Mouse (Mus musculus) midbrain, embryonic 11.5 days (tissue): ENCODE measurements at regions not wholly inside any gene's neighbourhood (a gene's known extent, or its start where the extent isn't known, plus 50 kb on each side); places are given as distances from the start of the nearest gene placed in this dataset.

ENCODE experiments used
- ATAC-seq: fragments of 200-750 bp; cut with Nextera tagmentation; 2 replicates; pipeline ENCODE4 v1.8.0; 2017; ENCODE audit warnings: moderate TSS enrichment, moderate library complexity; ENCODE audit not compliant: low FRiP score
- DNase-seq: peaks from one replicate; pipeline ENCODE4 v3.0.0; 2015; ENCODE audit warnings: low spot score; ENCODE audit errors: missing footprints
- H3K27ac ChIP-seq: fragments of 300-500 bp; sonication (generic); 2 replicates; pipeline ENCODE4 v1.5.1; 2014; ENCODE audit warnings: low read depth, low read length
- H3K27me3 ChIP-seq: fragments of 300-500 bp; sonication (generic); 2 replicates; pipeline ENCODE4 v1.6.1; 2014; ENCODE audit warnings: mild to moderate bottlenecking, low read length, moderate library complexity, mixed read lengths; ENCODE audit not compliant: control insufficient read depth, insufficient read depth
- H3K36me3 ChIP-seq: fragments of 300-500 bp; sonication (generic); 2 replicates; pipeline ENCODE4 v1.6.1; 2014; ENCODE audit warnings: mild to moderate bottlenecking, low read length, moderate library complexity, mixed read lengths; ENCODE audit not compliant: control insufficient read depth, insufficient read depth
- H3K4me1 ChIP-seq: fragments of 300-500 bp; sonication (generic); 2 replicates; pipeline ENCODE4 v1.6.1; 2014; ENCODE audit warnings: low read length; ENCODE audit not compliant: control insufficient read depth, insufficient read depth
- H3K4me2 ChIP-seq: fragments of 300-500 bp; sonication (generic); 2 replicates; pipeline ENCODE4 v1.6.1; 2014; ENCODE audit warnings: mild to moderate bottlenecking, moderate library complexity
- H3K4me3 ChIP-seq: fragments of 300-500 bp; sonication (generic); 2 replicates; pipeline ENCODE4 v1.5.1; 2014; ENCODE audit warnings: low read depth, low read length
- H3K9ac ChIP-seq: fragments of 300-500 bp; sonication (generic); 2 replicates; pipeline ENCODE4 v1.6.1; 2014; ENCODE audit warnings: low read length
- H3K9me3 ChIP-seq: fragments of 300-500 bp; sonication (generic); 2 replicates; pipeline ENCODE4 v1.6.1; 2016; ENCODE audit warnings: low read length; ENCODE audit not compliant: control insufficient read depth
- WGBS: fragments of 180-500 bp; shearing (Covaris S2); extraction: QIAGEN DNeasy Blood & Tissue Kit; methylation state at CpG from one replicate; pipeline ENCODE4 v1.1.7; 2014; 5-methylcytosine and 5-hydroxymethylcytosine counted together

GRCm38 (mm10) chr12:31153720-31154119 is 80.1 kb downstream of the Fam110c start:
- WGBS: 81% methylated on average over 2 of the region's 2 CpGs
- Histone ChIP-seq H3K4me2 (no peak overlapping the region), H3K27me3 (no peaks in the 10 kb centered on the region), H3K4me1 (no peaks in the 10 kb centered on the region), H3K27ac (no peak overlapping the region), H3K36me3 (no peaks in the 10 kb centered on the region), H3K9ac (no peak overlapping the region), H3K4me3 (no peak overlapping the region), H3K9me3 (no peaks in the 10 kb centered on the region)
- ATAC-seq (no peak), DNase-seq (peak; percentile 45)

GRCm38 (mm10) chr12:31154608-31155011 is 80.9 kb downstream of the Fam110c start:
- Histone ChIP-seq H3K4me3 (no peak overlapping the region), H3K27me3 (no peaks in the 10 kb centered on the region), H3K9ac (no peak overlapping the region), H3K27ac (no peak overlapping the region), H3K4me2 (no peak overlapping the region), H3K36me3 (no peaks in the 10 kb centered on the region), H3K4me1 (no peaks in the 10 kb centered on the region), H3K9me3 (no peaks in the 10 kb centered on the region)
- peak; percentile 67 for DNase-seq
- ATAC-seq: no peak
- WGBS: 78% methylated on average over 5 of the region's 5 CpGs

GRCm38 (mm10) chr12:31156154-31156720 is 82.6 kb downstream of the Fam110c start:
- Histone ChIP-seq H3K9ac (no peak overlapping the region), H3K36me3 (no peaks in the 10 kb centered on the region), H3K4me2 (no peak overlapping the region), H3K4me1 (no peaks in the 10 kb centered on the region), H3K4me3 (no peak overlapping the region), H3K27ac (no peak overlapping the region), H3K9me3 (no peaks in the 10 kb centered on the region), H3K27me3 (no peaks in the 10 kb centered on the region)
- ATAC-seq (no peak), DNase-seq (peak; percentile 79)
- 79% methylated on average over 13 of the region's 13 CpGs for WGBS

GRCm38 (mm10) chr12:31157453-31157852 is 83.1 kb upstream of the Gm6993 start:
- Histone ChIP-seq H3K27me3 (no peaks in the 10 kb centered on the region), H3K4me1 (no peaks in the 10 kb centered on the region), H3K4me3 (no peak overlapping the region), H3K9me3 (no peaks in the 10 kb centered on the region), H3K9ac (no peak overlapping the region), H3K36me3 (no peaks in the 10 kb centered on the region), H3K4me2 (no peak overlapping the region), H3K27ac (no peak overlapping the region)
- 94% methylated on average over 3 of the region's 3 CpGs for WGBS
- DNase-seq (peak; percentile 39), ATAC-seq (no peak)

GRCm38 (mm10) chr12:31157890-31158289 is 82.7 kb upstream of the Gm6993 start:
- H3K9me3 ChIP-seq: no peaks in the 10 kb centered on the region
- no peak for ATAC-seq
- no peaks in the 10 kb centered on the region for H3K27me3 ChIP-seq
- no peaks in the 10 kb centered on the region for H3K4me1 ChIP-seq
- no peaks in the 10 kb centered on the region for H3K36me3 ChIP-seq
- no peak overlapping the region for H3K27ac ChIP-seq
- H3K9ac ChIP-seq: no peak overlapping the region
- WGBS: 85% methylated on average over 1 of the region's 1 CpGs
- DNase-seq: no peak
- no peak overlapping the region for H3K4me2 ChIP-seq
- H3K4me3 ChIP-seq: no peak overlapping the region

- Histone ChIP-seq H3K9ac (no peak overlapping the region), H3K27me3 (no peaks in the 10 kb centered on the region), H3K36me3 (no peaks in the 10 kb centered on the region), H3K27ac (no peak overlapping the region), H3K4me1 (no peaks in the 10 kb centered on the region), H3K4me2 (no peak overlapping the region), H3K4me3 (no peak overlapping the region), H3K9me3 (no peaks in the 10 kb centered on the region)
- ATAC-seq: no peak
- 89% methylated on average over 4 of the region's 4 CpGs for WGBS
- peak; percentile 12 for DNase-seq
Measured at GRCm38 (mm10) chr12:31158885-31159284, 81.7 kb upstream of the Gm6993 start.

GRCm38 (mm10) chr12:31159378-31159777 is 81.2 kb upstream of the Gm6993 start:
- Histone ChIP-seq H3K9me3 (no peaks in the 10 kb centered on the region), H3K9ac (no peak overlapping the region), H3K4me1 (no peaks in the 10 kb centered on the region), H3K4me2 (no peak overlapping the region), H3K27ac (no peak overlapping the region), H3K27me3 (no peaks in the 10 kb centered on the region), H3K4me3 (no peak overlapping the region), H3K36me3 (no peaks in the 10 kb centered on the region)
- WGBS: 83% methylated on average over 7 of the region's 7 CpGs
- no peak for ATAC-seq
- peak; percentile 35 for DNase-seq

GRCm38 (mm10) chr12:31168221-31168890 is 72.2 kb upstream of the Gm6993 start:
- Histone ChIP-seq H3K36me3 (no peaks in the 10 kb centered on the region), H3K27me3 (no peaks in the 10 kb centered on the region), H3K9me3 (0 out of 2 replicates have a peak, but pooled peaks cover 2% of the 10 kb centered on the region), H3K27ac (no peak overlapping the region), H3K9ac (no peak overlapping the region), H3K4me3 (no peak overlapping the region), H3K4me2 (no peak overlapping the region), H3K4me1 (no peaks in the 10 kb centered on the region)
- DNase-seq: peak; percentile 87
- WGBS: 65% methylated on average over 4 of the region's 4 CpGs
- ATAC-seq: no peak

GRCm38 (mm10) chr12:31170111-31170510 is 70.5 kb upstream of the Gm6993 start:
- no peak overlapping the region for H3K4me3 ChIP-seq
- WGBS: 90% methylated on average over 6 of the region's 6 CpGs
- no peak for ATAC-seq

More at GRCm38 (mm10) chr12:31170111-31170510, 70.5 kb upstream of the Gm6993 start:
- Histone ChIP-seq H3K4me1 (no peaks in the 10 kb centered on the region), H3K9me3 (0 out of 2 replicates have a peak, but pooled peaks cover 2% of the 10 kb centered on the region), H3K27me3 (no peaks in the 10 kb centered on the region), H3K27ac (no peak overlapping the region), H3K36me3 (no peaks in the 10 kb centered on the region), H3K4me2 (no peak overlapping the region), H3K9ac (no peak overlapping the region)
- DNase-seq: peak; percentile 49
